ENCODE assay signal across 8 mouse cellular contexts in genomic region chr6:50806376-50807077, GRCm38 (mm10).
A peak's percentile ranks its signal among the peaks of the same experiment; 100 is the strongest.
DNase-seq lines count a peak whose midpoint lies in the region; ATAC-seq and TF ChIP-seq lines count a peak whose summit lies in the region.

No protein-coding gene starts in this region.

- DNase-seq in 3T3-L1 (ENCODE audit: low read depth, low spot score) = peak; percentile 83
- peak; percentile 36 for DNase-seq in cerebellum, adult 9-11 months
- DNase-seq in retina, embryonic 14.5 days (ENCODE audit: low spot score) = peak; percentile 86
- DNase-seq in spleen, postnatal 4 days (ENCODE audit: low spot score in 2 of 2) = no peak

- H3K9me3 ChIP-seq in kidney, embryonic 14.5 days (ENCODE audit: control insufficient read depth, low read length) = no peaks in the 10 kb centered on the region
- H3K9me3 ChIP-seq in lung, embryonic 15.5 days = no peaks in the 10 kb centered on the region

- WGBS in kidney, embryonic 14.5 days = 13% methylated on average over 7 of the region's 7 CpGs
- 12% methylated on average over 7 of the region's 7 CpGs for WGBS in lung, embryonic 15.5 days

- no peaks in the 10 kb centered on the region for H3K79me3 ChIP-seq in C2C12 (ENCODE audit: low read depth)

- peaks cover 19% of the 10 kb centered on the region for H3K4me1 ChIP-seq in kidney, embryonic 14.5 days (ENCODE audit: control insufficient read depth, insufficient read depth, low read length)
- H3K4me1 ChIP-seq in lung, embryonic 15.5 days = peaks cover 21% of the 10 kb centered on the region

- no peak overlapping the region for H3ac ChIP-seq in C2C12 (ENCODE audit: control insufficient read depth, insufficient read length, low read depth)

- peak; percentile 44 for ATAC-seq in granulocyte monocyte progenitor cell, adult 5-6 weeks (replicated peaks; ENCODE audit: poor library complexity, severe bottlenecking)
- ATAC-seq in kidney, embryonic 14.5 days (ENCODE audit: low FRiP score, low TSS enrichment) = peak; percentile 33; the same call in 1 of the 2 replicates
- ATAC-seq in lung, embryonic 15.5 days (ENCODE audit: borderline replicate concordance, extremely low read depth, low FRiP score, low TSS enrichment) = peak; percentile 66; the same call in 1 of the 2 replicates

- no peak overlapping the region for H3K4me2 ChIP-seq in kidney, embryonic 14.5 days (replicated peaks; ENCODE audit: low read depth, low read length)
- H3K4me2 ChIP-seq in lung, embryonic 15.5 days = peak overlapping the region; percentile 63; the same call in 1 of the 2 replicates

- H3K36me3 ChIP-seq in C2C12 (ENCODE audit: control insufficient read depth, insufficient read depth) = no peaks in the 10 kb centered on the region
- H3K36me3 ChIP-seq in kidney, embryonic 14.5 days (ENCODE audit: control insufficient read depth, insufficient read depth, low read length) = no peaks in the 10 kb centered on the region
- no peaks in the 10 kb centered on the region for H3K36me3 ChIP-seq in lung, embryonic 15.5 days

- H3K27ac ChIP-seq in kidney, embryonic 14.5 days (ENCODE audit: low read depth, low read length) = no peak overlapping the region; the same call in 1 of the 2 replicates
- peak overlapping the region; percentile 76 for H3K27ac ChIP-seq in lung, embryonic 15.5 days

- H3K9ac ChIP-seq in kidney, embryonic 14.5 days (ENCODE audit: low read depth, low read length) = no peak overlapping the region
- no peak overlapping the region for H3K9ac ChIP-seq in lung, embryonic 15.5 days

- H3K79me2 ChIP-seq in C2C12 (ENCODE audit: control insufficient read depth, insufficient read depth) = no peaks in the 10 kb centered on the region

- peak; percentile 40 for TF ChIP-seq CTCF in C2C12 (IDR thresholded peaks at IDR 0.05; ENCODE audit: control insufficient read depth, insufficient read depth, insufficient read length)

- peaks cover 4% of the 10 kb centered on the region for H3K27me3 ChIP-seq in C2C12 (ENCODE audit: control insufficient read depth, insufficient read depth, insufficient read length)
- H3K27me3 ChIP-seq in kidney, embryonic 14.5 days (ENCODE audit: control insufficient read depth, insufficient read depth, low read length) = no peaks in the 10 kb centered on the region
- peaks cover 6% of the 10 kb centered on the region; the same call in 1 of the 2 replicates for H3K27me3 ChIP-seq in lung, embryonic 15.5 days

- H3K4me3 ChIP-seq in C2C12 (ENCODE audit: insufficient read depth, poor library complexity, severe bottlenecking) = no peak overlapping the region
- no peak overlapping the region for H3K4me3 ChIP-seq in kidney, embryonic 14.5 days (ENCODE audit: low read length)
- no peak overlapping the region for H3K4me3 ChIP-seq in lung, embryonic 15.5 days

TF ChIP-seq in C2C12, 6 proteins besides CTCF, POLR2A, EP300 and RAD21:
- TF ChIP-seq MYOD1 (IDR thresholded peaks at IDR 0.05; ENCODE audit: control insufficient read depth, insufficient read length, low read depth) (no peak), FOSL1 (IDR thresholded peaks at IDR 0.05; ENCODE audit: insufficient read depth, low read length, poor library complexity, severe bottlenecking) (no peak), CEBPB (IDR thresholded peaks at IDR 0.05; ENCODE audit: low read depth) (peak; percentile 89)

Comparison
In these comparisons a context has a peak if more than half of its experiments do, and no peak if none do; other contexts are left out.
1. DNase-seq: peak in 3T3-L1 (single experiment), cerebellum, adult 9-11 months (single experiment) and retina, embryonic 14.5 days (single experiment); none in spleen, postnatal 4 days (0 of 2).
2. Peak in every context shown above with its lines, with median percentiles within 50 percentile points of each other: ATAC-seq.